Mouse (Mus musculus) mouse trophoblast stem cell (cell line): ENCODE measurements around the gene Gtdc1.
"Not testable (repeated sequence)": the region's sequence is repeated elsewhere in the genome, so short reads cannot be mapped to it uniquely, and the experiment has no call there.

Source experiments
- in situ Hi-C, 2 experiments: fragments of 300-500 bp; cut with MseI, MboI; formaldehyde crosslinking; loops; 2 replicates in 1 of 2; 3 replicates in 1 of 2; pipeline ENCODE4 v1.15.1; 2025

The Gtdc1 gene

GRCm38 (mm10) chr2:44780961-44781360 lies 146.5 kb downstream of the Gtdc1 start:
- in situ Hi-C loops: no loop called here

GRCm38 (mm10) chr2:44763898-44764297 lies 163.6 kb downstream of the Gtdc1 start:
- in situ Hi-C loops: no loop called here

GRCm38 (mm10) chr2:44736618-44737017 lies 190.8 kb downstream of the Gtdc1 start:
- in situ Hi-C loops: no loop called here

GRCm38 (mm10) chr2:44721461-44721860 lies 206.0 kb downstream of the Gtdc1 start:
- in situ Hi-C loops: no loop called here

GRCm38 (mm10) chr2:44705883-44706615 lies 221.4 kb downstream of the Gtdc1 start:
- in situ Hi-C loops: no loop called here

- in situ Hi-C loops: no loop called here
Measured at GRCm38 (mm10) chr2:44700276-44700675, 227.2 kb downstream of the Gtdc1 start.

- in situ Hi-C loops: no loop called here
Measured at GRCm38 (mm10) chr2:44696441-44696840, 231.0 kb downstream of the Gtdc1 start.

GRCm38 (mm10) chr2:44693898-44694297 lies 233.6 kb downstream of the Gtdc1 start:
- in situ Hi-C loops: no loop called here

GRCm38 (mm10) chr2:44664049-44664448 lies 263.4 kb downstream of the Gtdc1 start:
- in situ Hi-C loops: no loop called here

GRCm38 (mm10) chr2:44659870-44660269 lies 267.6 kb downstream of the Gtdc1 start:
- in situ Hi-C loops: no loop called here

GRCm38 (mm10) chr2:44659011-44659410 lies 268.4 kb downstream of the Gtdc1 start:
- in situ Hi-C loops: no loop called here

GRCm38 (mm10) chr2:44648537-44648936 lies 278.9 kb downstream of the Gtdc1 start:
- in situ Hi-C loops: no loop called here

- in situ Hi-C loops: no loop called here
Measured at GRCm38 (mm10) chr2:44646398-44646797, 281.1 kb downstream of the Gtdc1 start.

GRCm38 (mm10) chr2:44639370-44639769 lies 288.1 kb downstream of the Gtdc1 start:
- in situ Hi-C loops: no loop called here

- in situ Hi-C loops: no loop called here
Measured at GRCm38 (mm10) chr2:44638157-44638556, 289.3 kb downstream of the Gtdc1 start.

- in situ Hi-C loops: no loop called here
Measured at GRCm38 (mm10) chr2:44633971-44634370, 293.5 kb downstream of the Gtdc1 start.

GRCm38 (mm10) chr2:44633064-44633463 lies 294.4 kb downstream of the Gtdc1 start:
- in situ Hi-C loops: no loop called here

- in situ Hi-C loops: no loop called here
Measured at GRCm38 (mm10) chr2:44632584-44632983, 294.9 kb downstream of the Gtdc1 start.

- in situ Hi-C loops: no loop called here
Measured at GRCm38 (mm10) chr2:44631064-44631463, 296.4 kb downstream of the Gtdc1 start.

GRCm38 (mm10) chr2:44628778-44629177 lies 298.7 kb downstream of the Gtdc1 start:
- in situ Hi-C loops: no loop called here

- in situ Hi-C loops: no loop called here
Measured at GRCm38 (mm10) chr2:44625154-44625553, 302.3 kb downstream of the Gtdc1 start.

- in situ Hi-C loops: no loop called here
Measured at GRCm38 (mm10) chr2:44622471-44622870, 305.0 kb downstream of the Gtdc1 start.

- in situ Hi-C loops: not testable (repeated sequence)
Measured at GRCm38 (mm10) chr2:44599653-44600052, 327.8 kb downstream of the Gtdc1 start.

- in situ Hi-C loops: no loop called here
Measured at GRCm38 (mm10) chr2:44594276-44594675, 333.2 kb downstream of the Gtdc1 start.
